Mouse (Mus musculus): Measurements from ENCODE around the gene Gm3336.

DNA sequence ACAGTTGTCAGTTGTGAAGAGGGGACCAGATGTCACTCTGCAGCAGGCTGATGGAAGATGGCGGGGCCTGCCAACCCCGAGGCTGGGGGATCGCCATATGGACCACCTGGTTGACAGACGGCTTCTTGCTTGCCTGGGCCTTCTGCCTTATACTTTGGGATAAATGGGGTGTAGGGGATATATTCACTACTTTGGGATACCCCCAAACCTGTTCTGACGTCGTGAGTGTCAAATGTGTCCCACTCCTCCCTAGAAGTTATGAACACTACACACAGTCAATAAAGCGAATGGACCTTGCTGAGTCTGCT, 39.9 kb downstream of the Gm3336 start:
- TF ChIP-seq CTCF (IDR thresholded peaks at IDR 0.05; ENCODE audit: control insufficient read depth, insufficient read depth, insufficient read length) (no peak), MYOG (IDR thresholded peaks at IDR 0.05; ENCODE audit: control insufficient read depth, extremely low read depth, insufficient read length) (no peak), MYOD1 (IDR thresholded peaks at IDR 0.05; ENCODE audit: control insufficient read depth, insufficient read length, low read depth) (no peak)

Measured in C2C12 (cell line).